Mouse (Mus musculus) lung, postnatal 0 days (tissue): ENCODE data around the gene Cirbp.

ENCODE experiments used
- CTCF ChIP-seq: IDR thresholded peaks from 2 replicates; pipeline ENCODE4 v1.5.1; 2016; ENCODE audit warnings: antibody characterized with exemption, mild to moderate bottlenecking
- EP300 ChIP-seq: IDR thresholded peaks from 2 replicates; pipeline ENCODE4 v1.6.1; 2016; ENCODE audit warnings: antibody characterized with exemption, mild to moderate bottlenecking, control low read depth

GRCm38 (mm10) chr10:80147146-80147718 is 18.6 kb upstream of the Cirbp start:
- TF ChIP-seq CTCF (no peak), EP300 (no peak)
